Mouse (Mus musculus) ES-E14 (cell line): Measurements from ENCODE around the gene Map4k1. TPM values are rescaled to one million over a fixed set of nuclear protein-coding genes. Genes with fewer than 3 reads are reported as not detected.
A peak's percentile ranks its signal among the peaks of the same experiment; 100 is the strongest.

Experiments
- DNase-seq: peaks from one replicate; pipeline ENCODE4 v3.0.0-alpha.2; 2013; ENCODE audit warnings: low read depth, low spot score
- H3K27ac ChIP-seq: 2 replicates; pipeline ENCODE4 v1.5.1; 2012; ENCODE audit warnings: low read depth, mild to moderate bottlenecking, low read length, moderate library complexity, mixed read lengths; ENCODE audit not compliant: poor library complexity, insufficient read depth, severe bottlenecking
- H3K36me3 ChIP-seq: 2 replicates; pipeline ENCODE4 v1.6.1; 2012; ENCODE audit warnings: mild to moderate bottlenecking, low read length, moderate library complexity, mixed read lengths; ENCODE audit not compliant: control insufficient read depth, poor library complexity, insufficient read depth, severe bottlenecking
- H3K4me1 ChIP-seq, 2 experiments: fragments of 150-350 bp in 1 of 2; sonication (generic) in 1 of 2; 2 replicates each; pipeline ENCODE4 v1.6.1; 2012; ENCODE audit warnings: low read length in 2 of 2, mild to moderate bottlenecking in 1 of 2, mixed read lengths in 1 of 2; ENCODE audit not compliant: control insufficient read depth in 2 of 2, insufficient read depth in 2 of 2, poor library complexity in 1 of 2
- H3K4me3 ChIP-seq, 2 experiments: fragments of 150-350 bp in 1 of 2; sonication (generic) in 1 of 2; 2 replicates each; pipeline ENCODE4 v1.5.1; 2012; ENCODE audit warnings: low read length in 2 of 2, low read depth in 1 of 2, mild to moderate bottlenecking in 1 of 2, mixed read lengths in 1 of 2; ENCODE audit not compliant: insufficient read depth in 1 of 2, poor library complexity in 1 of 2, severe bottlenecking in 1 of 2
- H3K9ac ChIP-seq: 2 replicates; pipeline ENCODE4 v1.6.1; 2012; ENCODE audit warnings: low read depth, mild to moderate bottlenecking, low read length, mixed read lengths; ENCODE audit not compliant: poor library complexity, insufficient read depth, severe bottlenecking
- H3K9me3 ChIP-seq: fragments of 150-350 bp; sonication (generic); 2 replicates; pipeline ENCODE4 v1.6.1; 2012; ENCODE audit warnings: low read depth, mild to moderate bottlenecking, low read length; ENCODE audit not compliant: control insufficient read depth, insufficient read depth
- CHD2 ChIP-seq: IDR thresholded peaks from 2 replicates; pipeline ENCODE4 v1.6.1; 2014; ENCODE audit warnings: mild to moderate bottlenecking, low read depth, low read length, inconsistent platforms
- HCFC1 ChIP-seq: IDR thresholded peaks from 2 replicates; pipeline ENCODE4 v1.6.1; 2012; ENCODE audit warnings: low read length, inconsistent platforms, borderline replicate concordance; ENCODE audit not compliant: insufficient read depth
- MAFK ChIP-seq: IDR thresholded peaks from 2 replicates; pipeline ENCODE4 v1.6.1; 2014; ENCODE audit warnings: mild to moderate bottlenecking, low read depth, low read length, inconsistent platforms; ENCODE audit not compliant: insufficient read depth
- ZC3H11A ChIP-seq: IDR thresholded peaks from 2 replicates; pipeline ENCODE4 v1.6.1; 2012; ENCODE audit warnings: low read depth, mild to moderate bottlenecking, inconsistent platforms, low read length, borderline replicate concordance
- ZNF384 ChIP-seq: IDR thresholded peaks from 2 replicates; pipeline ENCODE4 v1.6.1; 2012; ENCODE audit warnings: low read depth, low read length, inconsistent platforms
- in situ Hi-C, 2 experiments: fragments of 600-800 bp; cut with MboI; formaldehyde crosslinking; loops; one replicate each; pipeline ENCODE4 v1.15.1; 2025; ENCODE audit warnings: low sequenced_read_pairs in 2 of 2, inconsistent platforms in 1 of 2; ENCODE audit not compliant: unreplicated experiment in 2 of 2
- total RNA-seq: library from RNA; depleted of rRNA; stranded (reverse); fragments of 300-350 nt; gene quantifications from 2 replicates; pipeline ENCODE4 v1.2.3, GENCODE M21; 2012

The Map4k1 gene
- total RNA-seq, 1 experiment: 14.8 TPM

DNA sequence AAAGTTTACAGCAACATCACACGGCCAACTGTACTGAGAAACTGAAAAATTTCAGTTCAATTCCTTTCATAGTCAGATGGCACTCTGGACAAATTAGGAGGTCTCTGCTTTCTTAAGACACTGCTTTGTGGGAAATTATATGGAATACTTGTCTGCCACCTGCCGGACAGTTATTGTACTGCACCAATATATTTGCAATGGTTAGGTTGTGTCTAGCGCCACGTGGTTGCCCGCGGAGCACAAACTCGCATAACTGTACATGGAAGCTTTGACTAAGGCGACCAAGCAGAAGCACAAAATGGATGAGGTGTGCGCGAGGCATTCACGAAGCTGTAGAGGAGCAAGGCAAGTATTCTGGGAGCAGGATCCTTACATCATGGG, 57.7 kb downstream of the Map4k1 start:
- TF ChIP-seq HCFC1 (no peak), CHD2 (no peak), ZC3H11A (no peak), MAFK (no peak), ZNF384 (no peak)
- Histone ChIP-seq H3K9me3 (no peaks in the 10 kb centered on the region), H3K9ac (peak overlapping the region; percentile 72), H3K4me1 (peaks cover 3 to 8% of the 10 kb centered on the region in 2 experiments; a peak in 2 of 4 replicates), H3K4me3 (peak overlapping the region; percentile 47 to 60), H3K27ac (no peak overlapping the region; the same call in 1 of the 2 replicates), H3K36me3 (no peaks in the 10 kb centered on the region)
- in situ Hi-C loops: no loop called here
- DNase-seq: peak; percentile 93

DNA sequence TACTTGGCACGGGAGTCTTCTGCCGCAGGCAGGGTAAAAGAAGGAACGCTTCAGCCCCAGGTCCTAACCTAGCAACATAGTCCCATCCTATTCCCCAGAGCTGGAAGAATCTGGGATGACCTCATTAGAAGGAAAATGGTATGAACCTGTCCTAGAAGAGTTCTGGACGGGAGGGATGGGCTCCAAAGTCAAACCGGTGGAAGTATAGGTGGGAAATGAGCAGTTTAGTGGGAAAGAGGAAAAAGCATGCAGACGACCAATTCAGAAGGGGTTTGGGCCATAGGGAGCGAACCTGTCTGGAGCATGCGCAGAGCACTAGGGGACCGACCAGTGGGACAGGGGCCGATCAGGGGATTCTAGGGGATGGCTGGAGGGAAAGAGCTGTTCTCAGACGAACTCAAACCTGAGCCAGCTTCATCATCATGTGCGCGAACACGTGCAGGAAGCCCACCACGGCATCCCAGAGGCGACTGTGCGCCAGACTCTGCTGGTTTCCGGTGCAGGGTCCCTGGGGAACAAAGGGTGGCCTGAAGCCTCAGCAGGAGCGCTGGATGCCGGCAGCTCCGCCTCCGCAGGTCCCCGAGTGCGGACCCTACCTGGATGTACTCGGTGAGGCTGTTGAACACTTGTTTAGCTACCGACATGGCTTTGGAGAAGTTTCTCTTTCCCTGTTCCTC, 58.3 kb downstream of the Map4k1 start:
- no peak for DNase-seq
- TF ChIP-seq MAFK (no peak), HCFC1 (0 out of 2 replicates have a peak, but pooled peaks have one; percentile 22), CHD2 (no peak), ZC3H11A (no peak), ZNF384 (no peak)
- H3K9ac ChIP-seq: peak overlapping the region; percentile 72
- peak overlapping the region; percentile 22; the same call in 1 of the 2 replicates for H3K27ac ChIP-seq
- in situ Hi-C loops: no loop called here
- H3K4me3 ChIP-seq: peak overlapping the region; percentile 47 to 60
- peaks cover 5 to 13% of the 10 kb centered on the region in 2 experiments; a peak in 2 of 4 replicates for H3K4me1 ChIP-seq
- no peaks in the 10 kb centered on the region for H3K36me3 ChIP-seq
- no peaks in the 10 kb centered on the region for H3K9me3 ChIP-seq

DNA sequence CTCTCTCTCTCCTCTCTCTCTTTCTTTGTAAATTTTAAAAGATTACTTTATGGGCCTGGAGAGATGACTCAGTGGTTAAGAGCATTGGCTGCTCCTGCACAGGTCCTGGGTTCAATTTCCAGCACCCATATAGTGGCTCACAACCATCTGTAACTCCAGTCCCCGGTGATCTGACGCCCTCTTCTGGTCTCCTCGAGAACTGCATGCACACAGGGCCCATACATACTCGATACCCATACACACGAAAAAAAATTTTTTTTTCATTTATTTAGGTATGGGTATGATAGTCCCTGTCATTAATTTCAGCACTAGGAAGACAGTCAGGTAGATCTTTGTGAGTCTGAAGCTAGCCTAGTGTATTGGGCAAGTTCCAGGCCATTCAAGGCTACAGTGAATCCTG, 59.3 kb downstream of the Map4k1 start:
- H3K4me3 ChIP-seq: no peak overlapping the region
- in situ Hi-C loops: no loop called here

DNA sequence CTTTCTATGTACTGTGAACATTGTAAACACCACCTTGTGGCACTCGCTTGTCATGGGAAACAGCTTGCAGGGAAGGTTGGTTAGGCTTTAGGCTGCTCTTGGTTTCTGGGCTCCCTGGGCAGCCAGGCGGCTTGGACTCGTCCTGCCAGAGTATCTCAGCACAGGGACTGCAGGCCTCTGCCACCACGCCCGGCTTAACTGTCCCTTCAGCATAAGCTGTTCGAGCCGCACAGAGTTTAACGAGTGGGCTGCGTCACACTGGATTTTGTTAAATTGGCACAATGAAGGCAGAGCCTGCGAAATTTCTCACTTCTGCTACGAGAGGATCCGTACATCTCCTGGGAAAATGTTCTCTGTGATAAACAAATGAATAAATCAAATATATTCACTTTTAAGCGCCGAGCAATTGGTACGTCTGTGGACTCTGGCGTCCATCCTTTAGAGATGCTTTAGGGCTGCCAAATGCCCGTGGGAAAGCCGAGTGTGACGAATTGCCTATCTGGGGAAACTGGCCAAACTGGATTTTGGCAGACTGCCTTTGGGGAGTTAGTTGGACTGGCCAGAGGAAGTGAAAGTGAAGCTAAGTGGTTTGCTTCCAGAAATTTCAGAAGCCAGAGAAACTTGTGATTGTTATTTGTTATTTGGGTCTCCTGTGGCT, 61.3 kb downstream of the Map4k1 start:
- TF ChIP-seq CHD2 (no peak), HCFC1 (no peak), MAFK (no peak), ZNF384 (no peak), ZC3H11A (no peak)
- Histone ChIP-seq H3K36me3 (no peaks in the 10 kb centered on the region), H3K27ac (no peak overlapping the region), H3K4me1 (peaks cover 5 to 18% of the 10 kb centered on the region in 2 experiments; a peak in 2 of 4 replicates), H3K9me3 (no peaks in the 10 kb centered on the region), H3K9ac (no peak overlapping the region), H3K4me3 (no peak overlapping the region)
- no peak for DNase-seq
- in situ Hi-C loops: no loop called here

More for the DNA sequence above, 59.3 kb downstream of the Map4k1 start:
- H3K36me3 ChIP-seq: no peaks in the 10 kb centered on the region
- TF ChIP-seq HCFC1 (no peak), MAFK (no peak), ZC3H11A (no peak)
- no peak overlapping the region for H3K27ac ChIP-seq
- H3K4me1 ChIP-seq: peaks cover 5 to 16% of the 10 kb centered on the region in 2 experiments; a peak in 2 of 4 replicates
- no peaks in the 10 kb centered on the region for H3K9me3 ChIP-seq
- no peak overlapping the region for H3K9ac ChIP-seq
- DNase-seq: no peak
